Mouse (Mus musculus): ENCODE data around the gene Lhfp.

Lhfp gene

DNA sequence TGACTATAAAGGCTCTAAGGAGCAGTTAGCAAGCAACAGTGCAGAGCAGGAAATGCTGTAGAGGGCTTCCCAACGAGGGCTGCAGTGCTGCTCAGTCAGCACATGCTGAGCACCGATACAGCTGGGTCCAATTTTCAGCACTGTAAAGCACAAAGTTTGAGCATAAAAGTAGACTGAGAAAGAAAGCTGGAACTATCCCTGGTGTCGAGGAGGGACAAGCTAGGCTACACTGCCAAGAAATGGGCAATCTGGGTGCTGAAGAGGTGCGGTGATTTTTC is 24.7 kb downstream of the Lhfp start:
- Histone ChIP-seq H3K9me3 (ENCODE audit: low read length) (no peaks in the 10 kb centered on the region), H3K4me3 (replicated peaks; ENCODE audit: low read length) (no peak overlapping the region), H3K36me3 (ENCODE audit: insufficient read depth, low read length) (no peaks in the 10 kb centered on the region), H3K4me1 (replicated peaks; ENCODE audit: low read depth, low read length) (peaks cover 3% of the 10 kb centered on the region; the same call in 1 of the 2 replicates), H3K27me3 (ENCODE audit: insufficient read depth, low read length) (no peaks in the 10 kb centered on the region; the same call in 1 of the 2 replicates)
- TF ChIP-seq NANOG (IDR thresholded peaks at IDR 0.05; ENCODE audit: borderline replicate concordance, low read length) = no peak
- no peak for TF ChIP-seq POU5F1 (IDR thresholded peaks at IDR 0.05; ENCODE audit: borderline replicate concordance, low read length)
- TF ChIP-seq CTCF (conservative IDR thresholded peaks at IDR 0.05; ENCODE audit: low read length) = no peak

DNA sequence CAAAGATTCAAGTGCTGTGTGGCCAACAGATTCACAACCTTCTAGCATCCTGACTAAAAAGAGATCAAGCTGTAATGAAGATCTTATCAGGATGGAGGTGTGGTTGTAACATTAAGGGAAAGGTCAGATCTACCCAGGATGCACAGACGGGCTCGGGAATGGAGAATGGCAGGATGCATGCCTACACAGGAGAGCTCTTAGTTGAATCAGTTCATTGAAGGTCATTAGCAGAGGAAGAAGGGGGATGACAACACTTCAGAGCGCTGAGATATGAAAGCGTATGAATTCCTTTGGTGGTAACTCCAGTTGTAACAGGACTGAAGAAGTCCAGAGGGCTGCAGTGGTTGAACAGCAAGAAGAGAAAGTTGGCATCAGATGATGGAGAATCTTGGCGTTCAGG is 27.1 kb downstream of the Lhfp start:
- Histone ChIP-seq H3K4me3 (replicated peaks; ENCODE audit: low read length) (no peak overlapping the region), H3K27me3 (ENCODE audit: insufficient read depth, low read length) (no peaks in the 10 kb centered on the region; the same call in 1 of the 2 replicates), H3K4me1 (replicated peaks; ENCODE audit: low read depth, low read length) (peaks cover 3% of the 10 kb centered on the region; the same call in 1 of the 2 replicates), H3K36me3 (ENCODE audit: insufficient read depth, low read length) (no peaks in the 10 kb centered on the region), H3K9me3 (ENCODE audit: low read length) (no peaks in the 10 kb centered on the region)
- TF ChIP-seq CTCF (conservative IDR thresholded peaks at IDR 0.05; ENCODE audit: low read length) = no peak

DNA sequence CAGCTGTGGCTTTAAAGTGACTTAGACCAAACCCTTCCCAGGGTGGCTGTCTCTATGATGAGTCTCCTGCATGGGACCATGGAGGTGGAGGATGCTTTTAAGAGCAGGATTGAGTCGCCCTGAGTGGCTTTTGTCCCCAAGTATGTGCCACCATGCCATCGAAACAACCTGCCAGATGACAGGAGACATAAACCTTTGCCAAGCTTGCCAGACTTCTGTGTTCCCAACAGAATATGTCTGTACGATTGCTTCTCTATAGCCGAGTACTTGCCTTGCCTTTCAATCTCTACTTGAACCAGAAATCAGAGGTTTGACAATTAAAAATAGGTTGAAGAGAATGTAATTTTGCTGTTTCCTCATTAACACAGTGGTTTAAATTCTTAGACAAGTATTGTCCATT is 32.9 kb downstream of the Lhfp start:
- H3K4me3 ChIP-seq (replicated peaks; ENCODE audit: low read length) = no peak overlapping the region
- no peaks in the 10 kb centered on the region for H3K4me1 ChIP-seq (replicated peaks; ENCODE audit: low read depth, low read length)
- TF ChIP-seq NANOG (IDR thresholded peaks at IDR 0.05; ENCODE audit: borderline replicate concordance, low read length) (no peak), CTCF (conservative IDR thresholded peaks at IDR 0.05; ENCODE audit: low read length) (no peak), POU5F1 (IDR thresholded peaks at IDR 0.05; ENCODE audit: borderline replicate concordance, low read length) (no peak)
- no peaks in the 10 kb centered on the region for H3K27me3 ChIP-seq (ENCODE audit: insufficient read depth, low read length)
- H3K36me3 ChIP-seq (ENCODE audit: insufficient read depth, low read length) = no peaks in the 10 kb centered on the region
- no peaks in the 10 kb centered on the region for H3K9me3 ChIP-seq (ENCODE audit: low read length)

- Histone ChIP-seq H3K9me3 (ENCODE audit: low read length) (no peaks in the 10 kb centered on the region), H3K4me1 (replicated peaks; ENCODE audit: low read depth, low read length) (no peaks in the 10 kb centered on the region), H3K27me3 (ENCODE audit: insufficient read depth, low read length) (no peaks in the 10 kb centered on the region), H3K36me3 (ENCODE audit: insufficient read depth, low read length) (no peaks in the 10 kb centered on the region), H3K4me3 (replicated peaks; ENCODE audit: low read length) (no peak overlapping the region)
- TF ChIP-seq POU5F1 (IDR thresholded peaks at IDR 0.05; ENCODE audit: borderline replicate concordance, low read length) = no peak
- no peak for TF ChIP-seq CTCF (conservative IDR thresholded peaks at IDR 0.05; ENCODE audit: low read length)
These were observed 33.4 kb downstream of the Lhfp start for GRCm38 (mm10) chr3:53074761-53075160.

DNA sequence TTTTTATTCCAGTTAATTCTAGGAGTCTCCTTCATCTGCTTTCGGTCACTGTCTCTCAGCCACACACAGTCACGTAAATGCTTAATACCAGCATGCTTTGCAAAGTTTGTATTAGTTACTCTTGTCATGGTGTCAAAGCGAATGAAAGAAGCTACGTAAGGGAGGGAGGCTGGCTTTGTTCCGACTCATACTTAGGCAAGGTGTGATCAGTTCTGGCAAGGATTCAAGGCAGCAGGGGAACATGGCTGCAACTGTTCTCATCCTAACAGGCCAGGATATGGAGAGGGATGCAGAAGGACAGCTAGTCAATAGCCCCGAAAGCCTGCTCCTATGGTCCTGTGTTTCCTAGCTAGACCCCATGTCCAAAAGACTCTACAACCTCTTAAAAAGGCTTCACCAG is 39.0 kb downstream of the Lhfp start:
- Histone ChIP-seq H3K9me3 (ENCODE audit: low read length) (no peaks in the 10 kb centered on the region), H3K4me1 (replicated peaks; ENCODE audit: low read depth, low read length) (no peaks in the 10 kb centered on the region), H3K4me3 (replicated peaks; ENCODE audit: low read length) (no peak overlapping the region), H3K36me3 (ENCODE audit: insufficient read depth, low read length) (no peaks in the 10 kb centered on the region), H3K27me3 (ENCODE audit: insufficient read depth, low read length) (no peaks in the 10 kb centered on the region)
- TF ChIP-seq NANOG (IDR thresholded peaks at IDR 0.05; ENCODE audit: borderline replicate concordance, low read length) (no peak), POU5F1 (IDR thresholded peaks at IDR 0.05; ENCODE audit: borderline replicate concordance, low read length) (no peak), CTCF (conservative IDR thresholded peaks at IDR 0.05; ENCODE audit: low read length) (no peak)

DNA sequence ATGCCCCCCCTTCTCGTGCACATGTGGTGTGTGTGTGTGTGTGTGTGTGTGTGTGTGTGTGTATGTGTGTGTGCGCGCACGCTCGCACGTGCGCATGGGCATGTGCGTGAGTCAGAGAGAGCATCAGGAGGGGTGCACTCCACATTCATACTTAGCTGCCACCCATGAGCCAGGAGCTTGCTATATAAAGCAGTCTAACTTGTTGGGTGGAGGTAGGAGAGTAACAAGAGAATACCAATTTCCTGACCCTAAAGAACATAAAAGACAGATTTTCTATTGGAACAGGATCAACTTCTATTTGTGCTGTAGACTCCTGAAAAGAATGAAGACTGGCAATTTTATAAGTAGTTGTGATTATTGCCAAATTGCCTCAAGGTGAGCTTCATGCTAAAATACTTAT is 39.4 kb downstream of the Lhfp start:
- no peaks in the 10 kb centered on the region for H3K4me1 ChIP-seq (replicated peaks; ENCODE audit: low read depth, low read length)
- no peaks in the 10 kb centered on the region for H3K9me3 ChIP-seq (ENCODE audit: low read length)
- H3K4me3 ChIP-seq (replicated peaks; ENCODE audit: low read length) = no peak overlapping the region
- no peaks in the 10 kb centered on the region for H3K36me3 ChIP-seq (ENCODE audit: insufficient read depth, low read length)
- no peak for TF ChIP-seq CTCF (conservative IDR thresholded peaks at IDR 0.05; ENCODE audit: low read length)
- TF ChIP-seq NANOG (IDR thresholded peaks at IDR 0.05; ENCODE audit: borderline replicate concordance, low read length) = no peak
- no peak for TF ChIP-seq POU5F1 (IDR thresholded peaks at IDR 0.05; ENCODE audit: borderline replicate concordance, low read length)
- no peaks in the 10 kb centered on the region for H3K27me3 ChIP-seq (ENCODE audit: insufficient read depth, low read length)

GRCm38 (mm10) chr3:53083717-53084116 is 42.4 kb downstream of the Lhfp start:
- TF ChIP-seq POU5F1 (IDR thresholded peaks at IDR 0.05; ENCODE audit: borderline replicate concordance, low read length) (no peak), CTCF (conservative IDR thresholded peaks at IDR 0.05; ENCODE audit: low read length) (no peak), NANOG (IDR thresholded peaks at IDR 0.05; ENCODE audit: borderline replicate concordance, low read length) (no peak)
- H3K4me1 ChIP-seq (replicated peaks; ENCODE audit: low read depth, low read length) = peaks cover 4% of the 10 kb centered on the region
- peaks cover 2% of the 10 kb centered on the region; the same call in 1 of the 2 replicates for H3K27me3 ChIP-seq (ENCODE audit: insufficient read depth, low read length)
- H3K9me3 ChIP-seq (ENCODE audit: low read length) = no peaks in the 10 kb centered on the region
- H3K4me3 ChIP-seq (replicated peaks; ENCODE audit: low read length) = no peak overlapping the region
- no peaks in the 10 kb centered on the region for H3K36me3 ChIP-seq (ENCODE audit: insufficient read depth, low read length)

- no peak overlapping the region for H3K4me3 ChIP-seq (replicated peaks; ENCODE audit: low read length)
- TF ChIP-seq NANOG (IDR thresholded peaks at IDR 0.05; ENCODE audit: borderline replicate concordance, low read length) (no peak), CTCF (conservative IDR thresholded peaks at IDR 0.05; ENCODE audit: low read length) (no peak), POU5F1 (IDR thresholded peaks at IDR 0.05; ENCODE audit: borderline replicate concordance, low read length) (no peak)
- H3K36me3 ChIP-seq (ENCODE audit: insufficient read depth, low read length) = no peaks in the 10 kb centered on the region
- H3K9me3 ChIP-seq (ENCODE audit: low read length) = no peaks in the 10 kb centered on the region
- peaks cover 2% of the 10 kb centered on the region; the same call in 1 of the 2 replicates for H3K27me3 ChIP-seq (ENCODE audit: insufficient read depth, low read length)
- peaks cover 4% of the 10 kb centered on the region for H3K4me1 ChIP-seq (replicated peaks; ENCODE audit: low read depth, low read length)
These were observed 43.5 kb downstream of the Lhfp start for GRCm38 (mm10) chr3:53084806-53085205.

DNA sequence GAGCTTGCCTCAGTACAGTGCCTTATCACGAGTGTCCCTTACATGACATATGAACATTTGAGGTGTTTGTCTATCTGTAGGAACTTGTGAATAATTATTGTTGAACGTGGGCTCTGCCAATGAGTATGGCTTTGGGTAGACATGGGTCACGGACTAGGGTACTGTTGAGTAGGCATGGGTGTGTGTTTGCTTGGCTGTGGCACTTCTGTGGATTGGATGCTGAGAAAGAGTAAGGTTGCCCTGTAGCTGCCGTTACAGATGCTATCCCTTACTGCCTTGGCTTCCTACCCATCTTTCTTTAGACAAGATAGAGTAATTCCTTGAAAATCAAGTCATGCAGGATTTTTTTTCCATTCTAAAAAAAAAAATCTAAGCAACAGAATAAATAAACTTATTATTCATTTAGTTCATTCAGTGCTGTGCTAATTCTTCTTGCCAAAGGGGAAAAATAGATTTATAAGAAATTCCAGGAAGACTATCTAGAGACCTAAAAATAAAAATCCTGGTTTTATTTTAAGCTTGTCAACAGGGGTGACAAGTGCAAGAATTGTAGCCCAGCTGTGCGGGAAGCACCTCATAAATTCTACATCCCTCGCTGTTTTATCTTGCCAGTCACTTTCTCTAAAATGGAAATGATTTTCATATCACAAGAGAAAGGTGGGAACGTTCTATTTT is 45.3 kb downstream of the Lhfp start:
- no peaks in the 10 kb centered on the region for H3K36me3 ChIP-seq (ENCODE audit: insufficient read depth, low read length)
- peaks cover 2% of the 10 kb centered on the region; the same call in 1 of the 2 replicates for H3K27me3 ChIP-seq (ENCODE audit: insufficient read depth, low read length)

More for the DNA sequence above, 45.3 kb downstream of the Lhfp start:
- H3K4me3 ChIP-seq (replicated peaks; ENCODE audit: low read length) = no peak overlapping the region
- H3K9me3 ChIP-seq (ENCODE audit: low read length) = no peaks in the 10 kb centered on the region
- TF ChIP-seq CTCF (conservative IDR thresholded peaks at IDR 0.05; ENCODE audit: low read length) (no peak), NANOG (IDR thresholded peaks at IDR 0.05; ENCODE audit: borderline replicate concordance, low read length) (no peak), POU5F1 (IDR thresholded peaks at IDR 0.05; ENCODE audit: borderline replicate concordance, low read length) (no peak)
- peaks cover 8% of the 10 kb centered on the region for H3K4me1 ChIP-seq (replicated peaks; ENCODE audit: low read depth, low read length)

Data from E14TG2a.4 (cell line).